Mouse (Mus musculus) G1E (cell line): ENCODE measurements around the gene Maged1. TPM values are rescaled to one million over a fixed set of nuclear protein-coding genes. Genes with fewer than 3 reads are reported as not detected.

Experiments
- ATAC-seq: 2 replicates; pipeline ENCODE4 v1.8.0; 2016; ENCODE audit warnings: mild to moderate bottlenecking; ENCODE audit not compliant: insufficient number of reproducible peaks, poor library complexity, low FRiP score, severe bottlenecking; ENCODE audit errors: extremely low read depth
- DNase-seq: peaks from one replicate; pipeline ENCODE4 v3.0.0; 2012; ENCODE audit warnings: low spot score
- H3K27me3 ChIP-seq: 2 replicates; pipeline ENCODE4 v1.6.1; 2012; ENCODE audit warnings: mild to moderate bottlenecking, low read length, inconsistent platforms; ENCODE audit not compliant: insufficient read depth
- H3K36me3 ChIP-seq: replicated peaks from 2 replicates; pipeline ENCODE3; 2012; ENCODE audit warnings: mild to moderate bottlenecking, inconsistent platforms
- H3K4me1 ChIP-seq: 2 replicates; pipeline ENCODE4 v1.6.1; 2012; ENCODE audit warnings: low read depth, low read length, inconsistent platforms, mixed read lengths; ENCODE audit not compliant: insufficient read depth
- H3K4me3 ChIP-seq: 2 replicates; pipeline ENCODE4 v1.5.1; 2012; ENCODE audit warnings: low read depth, mild to moderate bottlenecking, inconsistent platforms, low read length, moderate library complexity, mixed read lengths
- H3K9me3 ChIP-seq: replicated peaks from 2 replicates; pipeline ENCODE4 v1.6.1; 2012; ENCODE audit warnings: inconsistent platforms
- CTCF ChIP-seq: IDR thresholded peaks from 2 replicates; pipeline ENCODE4 v1.5.1; 2012; ENCODE audit warnings: low read depth, low read length, inconsistent platforms, mixed read lengths
- GATA1 ChIP-seq: IDR thresholded peaks from 2 replicates; pipeline ENCODE4 v1.6.1; 2012; ENCODE audit warnings: borderline replicate concordance, low read length, inconsistent platforms, mixed read lengths
- GATA2 ChIP-seq: IDR thresholded peaks from 2 replicates; pipeline ENCODE4 v1.6.1; 2012; ENCODE audit warnings: low read depth, low read length, inconsistent platforms, borderline replicate concordance
- POLR2AphosphoS5 ChIP-seq: IDR thresholded peaks from 2 replicates; pipeline ENCODE4 v1.6.1; 2012; ENCODE audit warnings: low read depth, low read length, inconsistent platforms; ENCODE audit not compliant: insufficient replicate concordance
- TAL1 ChIP-seq: conservative IDR thresholded peaks from 2 replicates; pipeline ENCODE4 v1.6.1; 2012; ENCODE audit warnings: low read depth, low read length, inconsistent platforms, mixed read lengths
- polyA plus RNA-seq: library from polyadenylated mRNA; stranded (reverse); fragments of >175 nt; gene quantifications from 2 replicates; pipeline ENCODE4 v1.2.3, GENCODE M21; 2012
- total RNA-seq, 2 experiments: library from RNA; stranded (forward) in 1 of 2; stranded (reverse) in 1 of 2; fragments of 200-1000 nt in 1 of 2; fragments of >200 nt in 1 of 2; fragmentation: Nextera tagmentation in 1 of 2; gene quantifications; 2 replicates each; pipeline ENCODE4 v1.2.3; 2014 to 2017

The Maged1 gene
- total and polyA plus RNA-seq, 3 experiments, result 11.0 to 34.6 (median 15.9) TPM

- DNase-seq, result no peak
- H3K4me3 ChIP-seq, result peak overlapping the region; percentile 71; the same call in 1 of the 2 replicates
- no peak for TF ChIP-seq GATA2
- no peak for TF ChIP-seq TAL1
- no peak for TF ChIP-seq CTCF
- TF ChIP-seq POLR2AphosphoS5, result no peak
- no peak for TF ChIP-seq GATA1
- no peak for ATAC-seq
- peaks cover 11% of the 10 kb centered on the region; the same call in 1 of the 2 replicates for H3K4me1 ChIP-seq
- no peaks in the 10 kb centered on the region for H3K9me3 ChIP-seq
- H3K36me3 ChIP-seq, result no peaks in the 10 kb centered on the region
- peaks cover 18% of the 10 kb centered on the region; the same call in 1 of the 2 replicates for H3K27me3 ChIP-seq
Observed at GRCm38 (mm10) chrX:94542536-94542935, 593 bp upstream of the Maged1 start.

DNA sequence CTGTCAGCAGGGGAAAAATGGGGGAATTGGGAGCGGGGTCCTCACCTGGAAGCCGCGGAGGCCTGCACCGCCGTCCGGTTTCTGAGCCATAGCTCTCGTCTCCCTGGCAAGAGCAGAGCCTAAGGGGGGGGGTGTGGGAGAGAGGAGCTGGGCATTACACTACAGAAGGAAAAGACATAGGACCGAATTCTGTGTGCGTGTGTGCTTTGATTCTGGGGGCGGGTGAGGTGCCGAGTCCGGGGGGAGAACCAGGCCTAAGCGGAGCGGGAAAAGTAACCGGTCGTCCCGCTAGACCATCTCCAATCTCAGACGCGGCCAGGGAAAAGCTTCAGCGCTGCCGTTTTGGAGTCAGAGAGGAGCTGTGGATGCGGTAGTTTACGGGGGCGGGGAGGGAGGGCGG is 737 bp downstream of the Maged1 start:
- no peak for DNase-seq
- TF ChIP-seq CTCF (no peak), POLR2AphosphoS5 (no peak), GATA1 (no peak), TAL1 (no peak), GATA2 (no peak)
- no peaks in the 10 kb centered on the region for H3K36me3 ChIP-seq
- H3K27me3 ChIP-seq, result peaks cover 18% of the 10 kb centered on the region; the same call in 1 of the 2 replicates
- peak overlapping the region; percentile 71 for H3K4me3 ChIP-seq
- H3K9me3 ChIP-seq, result no peaks in the 10 kb centered on the region
- ATAC-seq, result no peak
- peaks cover 11% of the 10 kb centered on the region; the same call in 1 of the 2 replicates for H3K4me1 ChIP-seq

DNA sequence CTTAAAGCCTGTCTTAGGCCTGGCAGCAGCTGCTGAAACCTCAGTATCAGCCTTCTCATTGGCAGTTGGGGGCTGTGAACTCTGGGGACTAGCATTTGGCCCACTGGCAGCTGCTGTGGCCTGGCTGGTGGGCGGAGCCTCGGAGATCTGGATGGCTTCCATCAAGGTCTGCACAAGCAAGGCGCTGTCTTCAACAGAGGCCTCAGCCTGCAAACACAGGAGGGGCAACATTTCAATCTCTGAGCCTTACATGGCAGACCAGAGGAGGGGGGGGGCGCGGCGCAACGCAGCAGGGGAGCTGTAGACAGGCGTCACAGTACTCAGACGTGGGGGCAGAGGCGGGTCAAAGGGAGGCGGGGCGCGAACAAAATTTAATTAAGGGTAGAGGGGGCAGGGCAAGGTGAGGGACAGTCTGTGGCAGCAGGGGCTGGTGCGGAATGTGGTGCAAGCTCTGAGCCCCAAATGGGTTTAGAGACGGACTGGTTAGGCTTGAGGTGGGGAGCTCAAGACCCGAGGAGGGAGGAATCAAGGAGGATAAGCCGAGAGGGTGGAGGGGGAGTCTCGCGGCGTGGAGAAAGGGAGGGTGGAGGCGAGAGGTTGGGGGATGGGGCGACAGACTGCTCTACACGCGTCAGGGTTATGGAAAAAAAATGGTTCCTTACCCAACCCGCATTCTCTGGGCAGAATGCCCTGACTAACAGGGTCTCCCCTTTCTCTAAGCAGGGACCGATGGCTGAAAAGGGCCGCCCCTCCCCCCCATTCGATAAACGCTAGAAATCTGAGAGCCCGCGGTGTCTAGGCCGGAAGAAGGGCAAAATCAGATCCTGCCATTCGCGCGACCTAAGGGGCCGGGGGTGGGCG is 1.4 kb downstream of the Maged1 start:
- peaks cover 11% of the 10 kb centered on the region; the same call in 1 of the 2 replicates for H3K4me1 ChIP-seq
- no peak for DNase-seq
- peaks cover 18% of the 10 kb centered on the region; the same call in 1 of the 2 replicates for H3K27me3 ChIP-seq
- no peak for ATAC-seq
- TF ChIP-seq GATA2 (no peak), GATA1 (no peak), TAL1 (no peak), CTCF (no peak), POLR2AphosphoS5 (no peak)
- no peaks in the 10 kb centered on the region for H3K9me3 ChIP-seq
- peak overlapping the region; percentile 71; the same call in 1 of the 2 replicates for H3K4me3 ChIP-seq
- no peaks in the 10 kb centered on the region for H3K36me3 ChIP-seq

GRCm38 (mm10) chrX:94534346-94534745 is 7.6 kb downstream of the Maged1 start:
- no peaks in the 10 kb centered on the region for H3K4me1 ChIP-seq
- H3K9me3 ChIP-seq, result no peaks in the 10 kb centered on the region
- ATAC-seq (no peak), DNase-seq (no peak)
- no peak overlapping the region for H3K4me3 ChIP-seq
- TF ChIP-seq CTCF, result no peak
- no peaks in the 10 kb centered on the region for H3K27me3 ChIP-seq
- no peaks in the 10 kb centered on the region for H3K36me3 ChIP-seq

- ATAC-seq (no peak), DNase-seq (no peak)
- Histone ChIP-seq H3K27me3 (no peaks in the 10 kb centered on the region), H3K4me3 (no peak overlapping the region), H3K4me1 (no peaks in the 10 kb centered on the region), H3K36me3 (no peaks in the 10 kb centered on the region), H3K9me3 (no peaks in the 10 kb centered on the region)
- TF ChIP-seq CTCF (no peak), GATA1 (no peak), POLR2AphosphoS5 (no peak), GATA2 (no peak), TAL1 (no peak)
Observed at GRCm38 (mm10) chrX:94530301-94530700, 11.6 kb downstream of the Maged1 start.

DNA sequence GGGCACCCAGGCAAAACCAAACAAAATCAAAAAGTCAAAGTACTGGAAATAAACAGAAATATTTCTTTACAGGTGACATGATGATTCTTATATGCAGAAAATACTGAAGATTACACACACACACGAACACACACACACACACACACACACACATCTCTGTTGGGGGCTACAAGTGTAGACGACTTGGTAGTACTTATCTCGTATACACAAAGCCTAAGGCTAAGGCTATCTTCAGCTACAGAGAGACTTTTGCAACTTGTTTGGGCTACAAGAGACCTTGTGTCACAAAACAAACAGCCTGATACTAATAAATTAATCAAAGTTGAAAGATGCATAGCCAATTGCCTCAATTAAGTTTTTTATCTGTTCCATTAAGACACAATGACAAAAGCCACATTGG is 19.8 kb downstream of the Maged1 start:
- H3K4me1 ChIP-seq, result no peaks in the 10 kb centered on the region
- no peak overlapping the region for H3K4me3 ChIP-seq
- TF ChIP-seq GATA1 (no peak), CTCF (no peak), GATA2 (no peak)
- no peaks in the 10 kb centered on the region for H3K9me3 ChIP-seq
- ATAC-seq, result no peak
- DNase-seq, result no peak
- H3K27me3 ChIP-seq, result no peaks in the 10 kb centered on the region
- H3K36me3 ChIP-seq, result no peaks in the 10 kb centered on the region
